Mouse (Mus musculus) bone marrow, adult 2 months (tissue): Measurements from ENCODE around the gene Csrp1.

Source experiments
- CTCF ChIP-seq: fragments of 200-500 bp; IDR thresholded peaks from 2 replicates; pipeline ENCODE4 v1.5.1; 2011; ENCODE audit warnings: low read length, control low read depth; ENCODE audit not compliant: control insufficient read depth, insufficient read depth
- POLR2A ChIP-seq: fragments of 200-500 bp; IDR thresholded peaks from 2 replicates; pipeline ENCODE4 v1.6.1; 2011; ENCODE audit warnings: low read depth, mild to moderate bottlenecking, control low read depth, low read length, borderline replicate concordance; ENCODE audit not compliant: control insufficient read depth

GRCm38 (mm10) chr1:135708369-135708768 is 11.5 kb upstream of the Csrp1 start:
- no peak for TF ChIP-seq POLR2A
- TF ChIP-seq CTCF, result no peak
